Mouse (Mus musculus): ENCODE measurements around the gene Ralgds. TPM values are rescaled to one million over a fixed set of nuclear protein-coding genes. Genes with fewer than 3 reads are reported as not detected.
A peak's percentile ranks its signal among the peaks of the same experiment; 100 is the strongest.

Gene Ralgds
- polyA plus RNA-seq, 1 experiment from 2014 or later = 93.2 TPM

DNA sequence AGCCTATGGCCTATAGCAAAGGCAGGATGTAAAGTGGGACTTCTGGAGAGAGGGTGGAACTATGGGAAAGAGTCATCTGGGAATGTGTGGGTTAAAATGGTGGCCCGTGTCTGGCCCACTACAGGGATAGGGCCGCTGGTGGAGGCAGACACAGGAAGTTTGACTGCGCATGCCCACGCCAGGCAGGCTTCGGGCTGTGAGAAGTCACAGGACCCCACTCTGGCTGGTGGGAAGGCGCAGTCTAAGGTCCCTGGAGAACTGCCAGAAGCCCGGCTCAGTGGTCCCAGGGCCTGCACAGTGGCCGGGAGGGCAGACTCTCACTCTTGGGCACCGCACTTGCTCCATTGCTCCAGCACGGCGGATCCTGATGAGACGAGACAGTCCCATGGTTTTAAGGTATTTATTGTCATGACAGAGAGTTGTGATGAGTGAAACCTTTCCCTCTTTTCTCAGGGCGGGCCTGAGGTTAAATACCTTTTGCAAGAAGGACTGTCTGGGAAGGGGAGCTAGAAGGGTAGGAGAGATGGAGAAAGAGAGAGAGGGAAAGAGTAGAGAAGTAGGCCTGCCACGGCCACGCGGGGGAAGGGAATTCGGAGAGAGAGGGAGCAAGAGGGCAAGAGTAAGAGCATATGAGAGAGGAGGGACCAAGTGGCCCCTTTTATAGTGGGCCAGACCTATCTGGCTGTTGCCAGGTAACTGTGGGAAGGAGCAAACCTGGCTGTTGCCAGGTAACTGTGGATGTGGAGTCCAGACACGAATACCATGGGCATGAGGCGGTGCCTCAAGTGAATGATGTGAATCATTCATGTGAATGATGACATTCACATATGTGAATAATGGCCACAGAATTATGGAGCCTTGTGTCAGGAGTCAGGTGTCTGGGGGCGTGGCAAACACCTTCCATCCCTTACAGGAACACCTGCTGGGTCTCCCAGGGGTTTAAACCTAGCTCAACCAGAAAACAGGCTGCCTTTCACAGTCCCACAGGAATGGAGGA, 33.4 kb upstream of the Ralgds start:
- ATAC-seq (ENCODE audit: low FRiP score, low read depth) = no peak
- Histone ChIP-seq H3K4me3 (no peak overlapping the region), H3K27ac (replicated peaks) (no peak overlapping the region), H3K9ac (no peak overlapping the region), H3K4me2 (0 out of 2 replicates have a peak overlapping the region, but pooled peaks have one; percentile 19), H3K4me1 (replicated peaks) (no peaks in the 10 kb centered on the region), H3K27me3 (no peaks in the 10 kb centered on the region), H3K36me3 (no peaks in the 10 kb centered on the region), H3K9me3 (no peaks in the 10 kb centered on the region)
- 84% methylated on average over 20 of the region's 20 CpGs for WGBS

DNA sequence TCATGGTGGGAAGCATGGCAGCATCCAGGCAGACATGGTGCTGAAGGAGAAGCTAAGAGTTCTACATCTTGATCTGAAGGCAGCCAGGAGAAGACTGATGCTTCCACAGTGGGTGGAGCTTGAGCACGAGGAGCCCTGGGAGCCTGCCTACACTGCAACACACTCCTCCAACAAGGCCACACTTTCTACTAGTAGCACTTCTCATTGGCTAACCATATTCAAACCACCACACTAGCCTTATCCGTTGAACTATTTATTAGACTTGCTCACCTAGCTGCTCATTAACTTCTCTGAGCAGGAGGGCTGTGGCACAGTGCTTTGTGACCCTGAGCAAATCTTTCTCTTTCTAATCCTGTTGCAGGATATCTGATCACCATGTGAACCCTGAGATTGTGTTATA, 29.1 kb upstream of the Ralgds start:
- H3K9ac ChIP-seq = no peak overlapping the region
- H3K27ac ChIP-seq (replicated peaks) = no peak overlapping the region
- H3K27me3 ChIP-seq = no peaks in the 10 kb centered on the region
- no peak overlapping the region for H3K4me3 ChIP-seq
- no peaks in the 10 kb centered on the region for H3K4me1 ChIP-seq (replicated peaks)
- no peaks in the 10 kb centered on the region for H3K36me3 ChIP-seq
- WGBS = 78% methylated on average over 2 of the region's 2 CpGs
- no peaks in the 10 kb centered on the region for H3K9me3 ChIP-seq
- no peak overlapping the region for H3K4me2 ChIP-seq
- ATAC-seq (ENCODE audit: low FRiP score, low read depth) = no peak

DNA sequence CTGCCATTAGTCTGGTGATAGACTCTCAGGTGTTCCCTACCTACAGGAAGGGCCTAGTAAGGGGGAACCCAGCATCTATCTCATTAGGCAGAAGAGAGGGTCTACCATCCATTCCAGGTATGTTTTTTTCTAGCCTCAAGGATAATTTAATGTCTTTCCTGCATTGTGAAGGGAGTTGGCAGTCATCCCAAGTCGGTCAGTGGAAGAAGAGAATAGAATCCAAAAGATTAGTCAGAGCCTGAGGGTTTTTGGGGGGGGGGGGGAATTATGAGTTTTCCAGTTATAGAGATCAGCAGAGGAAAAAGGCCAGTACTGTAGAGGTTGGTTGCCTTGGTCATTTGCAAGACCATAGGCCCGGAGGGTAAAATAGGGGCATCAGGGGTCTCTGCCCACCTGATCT, 18.4 kb upstream of the Ralgds start:
- 94% methylated on average over 2 of the region's 2 CpGs for WGBS

DNA sequence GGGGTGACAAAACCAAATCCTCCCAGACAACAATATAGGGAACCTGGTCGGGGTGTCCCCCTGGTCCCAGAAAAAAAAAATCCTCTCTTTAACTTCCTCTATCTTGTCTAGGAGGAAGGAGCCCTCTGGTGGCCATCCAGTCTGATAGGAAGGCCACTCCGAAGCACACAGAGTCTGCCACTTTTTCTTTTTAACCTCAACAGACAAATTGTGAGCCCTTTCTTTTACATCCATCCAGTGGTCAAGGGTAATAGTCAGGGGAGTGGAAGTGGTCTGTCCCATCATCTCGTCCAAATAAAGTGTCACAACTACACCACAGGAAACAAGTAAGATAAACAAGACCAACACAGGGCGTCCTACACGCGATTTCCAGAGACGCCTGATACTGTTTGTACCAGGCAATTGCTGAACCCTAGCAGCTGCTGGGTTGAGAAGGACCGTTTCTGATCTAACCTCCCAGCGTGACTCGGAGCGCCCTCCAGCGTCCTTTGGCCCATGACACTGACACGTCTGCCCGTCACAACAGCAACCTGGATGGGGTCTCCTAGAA, 17.6 kb upstream of the Ralgds start:
- H3K36me3 ChIP-seq = no peaks in the 10 kb centered on the region
- no peak overlapping the region for H3K9ac ChIP-seq
- H3K27me3 ChIP-seq = no peaks in the 10 kb centered on the region
- ATAC-seq (ENCODE audit: low FRiP score, low read depth) = no peak
- no peaks in the 10 kb centered on the region for H3K4me1 ChIP-seq (replicated peaks)
- H3K4me2 ChIP-seq = no peak overlapping the region
- no peak overlapping the region for H3K4me3 ChIP-seq
- no peaks in the 10 kb centered on the region for H3K9me3 ChIP-seq
- 87% methylated on average over 14 of the region's 14 CpGs for WGBS
- no peak overlapping the region for H3K27ac ChIP-seq (replicated peaks)

More for the DNA sequence above, 18.4 kb upstream of the Ralgds start:
- H3K9ac ChIP-seq = no peak overlapping the region
- H3K9me3 ChIP-seq = no peaks in the 10 kb centered on the region
- no peak for ATAC-seq (ENCODE audit: low FRiP score, low read depth)
- H3K27me3 ChIP-seq = no peaks in the 10 kb centered on the region
- H3K4me3 ChIP-seq = no peak overlapping the region
- H3K27ac ChIP-seq (replicated peaks) = no peak overlapping the region
- H3K4me2 ChIP-seq = no peak overlapping the region
- H3K36me3 ChIP-seq = no peaks in the 10 kb centered on the region
- H3K4me1 ChIP-seq (replicated peaks) = no peaks in the 10 kb centered on the region

DNA sequence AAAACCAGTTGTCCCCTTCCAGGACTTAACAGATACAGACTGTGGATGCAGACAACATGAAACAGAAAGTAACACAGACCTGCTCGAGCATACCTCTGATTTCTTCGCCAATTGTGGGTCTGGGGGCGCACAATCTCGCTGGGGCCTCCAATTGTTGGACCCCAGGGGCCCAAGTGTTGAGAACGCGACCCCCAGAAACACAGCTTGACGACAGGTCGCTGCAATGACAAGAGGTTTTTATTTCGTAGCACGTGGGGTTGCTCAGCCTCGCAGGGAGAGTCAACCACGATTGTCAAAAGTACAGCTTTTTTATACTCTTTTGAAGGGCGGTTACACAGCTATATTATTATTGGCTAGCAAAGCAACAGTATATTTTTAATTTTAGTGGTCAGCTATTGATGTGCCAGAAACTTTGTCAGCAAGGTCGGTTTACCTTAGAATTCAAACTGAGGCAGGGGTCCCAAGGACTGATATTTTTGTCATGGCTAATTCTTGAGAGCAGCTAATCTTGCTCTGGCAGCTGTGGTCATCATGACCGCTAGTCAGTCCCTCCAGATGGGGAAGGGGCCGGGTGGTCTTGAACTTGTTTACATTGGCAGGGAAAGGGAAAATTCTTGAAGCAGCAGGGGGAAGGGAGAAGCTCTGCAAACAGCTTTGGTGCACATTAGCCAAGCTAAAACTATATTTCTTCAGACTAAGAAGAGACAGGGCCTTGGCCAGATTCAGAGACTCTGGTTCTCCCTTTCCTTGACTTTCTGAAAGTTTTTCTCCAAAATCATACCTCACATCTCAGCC, 16.9 kb upstream of the Ralgds start:
- H3K9me3 ChIP-seq = no peaks in the 10 kb centered on the region
- H3K4me1 ChIP-seq (replicated peaks) = no peaks in the 10 kb centered on the region
- WGBS = 81% methylated on average over 16 of the region's 16 CpGs
- H3K27me3 ChIP-seq = no peaks in the 10 kb centered on the region
- H3K4me2 ChIP-seq = no peak overlapping the region
- H3K9ac ChIP-seq = no peak overlapping the region
- no peaks in the 10 kb centered on the region for H3K36me3 ChIP-seq
- ATAC-seq (ENCODE audit: low FRiP score, low read depth) = no peak
- no peak overlapping the region for H3K27ac ChIP-seq (replicated peaks)
- H3K4me3 ChIP-seq = no peak overlapping the region

DNA sequence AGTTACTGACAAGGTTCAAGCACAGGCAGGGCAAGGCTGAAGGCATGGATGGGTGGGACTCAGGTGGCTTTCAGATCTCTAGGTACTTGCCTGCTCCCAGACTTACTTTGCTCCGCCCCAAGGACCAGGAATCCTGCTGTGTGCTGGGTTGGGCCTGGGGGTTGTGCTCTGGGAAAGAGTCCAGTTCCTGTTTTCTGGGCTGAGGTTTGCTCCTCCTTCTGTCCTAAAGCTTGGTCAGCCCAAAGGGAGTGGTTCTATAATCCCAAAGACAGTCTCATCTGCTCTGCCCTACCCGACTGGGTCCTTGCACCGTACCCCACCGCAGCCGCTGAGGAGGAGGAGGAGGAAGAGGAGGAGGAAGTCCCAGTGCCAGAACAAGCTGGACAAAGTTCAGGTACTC, 16.3 kb upstream of the Ralgds start, which contains the start of gene Gbgt1:
Gene Gbgt1 (plus strand): TSS at position 221 of the 400 bp plus-strand sequence.
- no peaks in the 10 kb centered on the region for H3K4me1 ChIP-seq (replicated peaks)
- no peaks in the 10 kb centered on the region for H3K27me3 ChIP-seq
- ATAC-seq (ENCODE audit: low FRiP score, low read depth) = no peak
- no peak within 1 kb of the TSS for H3K4me2 ChIP-seq
- no peak within 1 kb of the TSS for H3K9ac ChIP-seq
- H3K27ac ChIP-seq (replicated peaks) = no peak within 1 kb of the TSS
- no peak within 1 kb of the TSS for H3K4me3 ChIP-seq
- no peaks in the 10 kb centered on the region for H3K36me3 ChIP-seq
- H3K9me3 ChIP-seq = no peaks in the 10 kb centered on the region
- 79% methylated on average over 5 of the region's 5 CpGs for WGBS

DNA sequence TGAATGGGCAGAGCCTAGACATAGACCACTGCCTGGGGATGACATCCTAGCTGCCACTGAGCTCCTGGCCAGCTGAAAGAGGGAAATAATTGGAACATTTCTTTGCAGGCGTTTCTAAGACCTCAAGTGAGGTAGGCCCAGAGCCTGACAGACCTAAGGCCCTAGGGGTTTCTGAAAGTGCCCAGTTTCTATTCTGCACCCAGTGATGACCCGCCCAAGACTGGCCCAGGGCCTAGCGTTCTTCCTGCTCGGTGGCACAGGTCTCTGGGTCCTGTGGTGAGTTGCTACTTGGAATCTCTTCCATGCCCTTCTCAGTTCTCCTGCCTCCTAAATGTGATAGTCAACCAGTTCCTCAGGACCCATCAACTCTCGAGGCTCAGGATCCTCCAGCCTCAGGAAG, 15.4 kb upstream of the Ralgds start:
- no peak overlapping the region for H3K9ac ChIP-seq
- H3K4me3 ChIP-seq = no peak overlapping the region
- H3K36me3 ChIP-seq = no peaks in the 10 kb centered on the region
- no peak overlapping the region for H3K4me2 ChIP-seq
- H3K4me1 ChIP-seq (replicated peaks) = no peaks in the 10 kb centered on the region
- no peaks in the 10 kb centered on the region for H3K27me3 ChIP-seq
- no peaks in the 10 kb centered on the region for H3K9me3 ChIP-seq
- WGBS = 80% methylated on average over 5 of the region's 5 CpGs
- H3K27ac ChIP-seq (replicated peaks) = no peak overlapping the region
- ATAC-seq (ENCODE audit: low FRiP score, low read depth) = no peak

DNA sequence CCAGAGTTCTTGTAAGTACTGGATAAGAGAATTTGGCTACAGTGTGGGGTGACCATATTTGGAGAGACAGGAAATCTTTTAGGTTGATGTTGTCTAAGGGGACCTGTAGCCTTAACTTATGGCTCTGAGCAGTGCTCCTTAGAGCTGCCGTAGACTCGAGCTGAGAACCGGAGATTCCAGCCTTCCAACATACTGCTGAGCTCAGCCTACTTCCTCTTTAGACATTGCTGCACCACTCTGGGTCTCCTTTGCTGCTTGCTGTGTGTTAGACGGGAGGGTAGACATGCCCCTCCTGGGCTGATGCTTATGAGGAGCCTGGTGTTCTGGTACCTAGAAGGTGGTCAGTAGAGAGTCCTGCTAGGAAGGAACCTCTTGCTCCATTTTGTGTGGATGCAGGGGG, 14.5 kb upstream of the Ralgds start:
- ATAC-seq (ENCODE audit: low FRiP score, low read depth) = no peak
- H3K9me3 ChIP-seq = no peaks in the 10 kb centered on the region

DNA sequence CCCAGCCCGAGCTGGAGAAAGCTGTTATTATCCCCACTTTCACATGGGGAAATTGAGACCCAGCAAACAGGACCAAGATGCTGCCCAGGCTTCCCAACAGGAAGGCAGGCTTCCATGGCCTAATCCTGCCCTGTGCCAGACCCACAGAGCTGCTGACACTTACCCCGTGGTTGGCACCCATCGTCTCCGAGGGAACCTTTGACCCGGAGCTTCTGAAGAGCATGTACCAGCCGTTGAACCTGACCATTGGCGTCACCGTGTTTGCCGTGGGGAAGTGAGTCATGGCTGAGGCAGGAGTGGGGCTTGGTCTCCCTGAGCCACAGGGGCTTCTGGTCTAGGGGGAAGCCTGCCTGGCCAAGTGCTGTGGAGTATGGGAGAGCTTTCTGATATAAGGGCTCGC, 9.9 kb upstream of the Ralgds start:
- no peaks in the 10 kb centered on the region for H3K4me1 ChIP-seq (replicated peaks)
- no peak overlapping the region for H3K4me2 ChIP-seq
- no peaks in the 10 kb centered on the region for H3K36me3 ChIP-seq
- H3K27me3 ChIP-seq = no peaks in the 10 kb centered on the region
- H3K27ac ChIP-seq (replicated peaks) = no peak overlapping the region
- H3K9me3 ChIP-seq = no peaks in the 10 kb centered on the region
- ATAC-seq (ENCODE audit: low FRiP score, low read depth) = no peak
- 90% methylated on average over 10 of the region's 10 CpGs for WGBS
- no peak overlapping the region for H3K4me3 ChIP-seq
- no peak overlapping the region for H3K9ac ChIP-seq

More for the DNA sequence above, 14.5 kb upstream of the Ralgds start:
- Histone ChIP-seq H3K27me3 (no peaks in the 10 kb centered on the region), H3K36me3 (no peaks in the 10 kb centered on the region), H3K27ac (replicated peaks) (no peak overlapping the region), H3K4me2 (no peak overlapping the region), H3K4me1 (replicated peaks) (no peaks in the 10 kb centered on the region), H3K9ac (no peak overlapping the region), H3K4me3 (no peak overlapping the region)
- WGBS = 81% methylated on average over 4 of the region's 4 CpGs

DNA sequence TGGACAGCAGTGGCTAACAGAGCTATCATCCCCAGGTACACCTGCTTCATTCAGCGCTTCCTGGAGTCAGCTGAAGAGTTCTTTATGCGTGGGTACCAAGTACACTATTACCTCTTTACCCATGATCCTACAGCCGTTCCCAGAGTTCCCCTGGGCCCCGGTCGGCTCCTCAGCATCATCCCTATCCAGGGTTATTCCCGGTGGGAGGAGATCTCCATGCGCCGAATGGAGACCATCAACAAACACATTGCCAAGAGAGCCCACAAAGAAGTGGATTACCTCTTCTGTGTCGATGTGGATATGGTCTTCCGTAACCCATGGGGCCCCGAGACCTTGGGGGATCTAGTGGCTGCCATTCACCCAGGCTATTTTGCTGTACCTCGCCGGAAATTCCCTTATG, 8.2 kb upstream of the Ralgds start:
- Histone ChIP-seq H3K4me1 (replicated peaks) (no peaks in the 10 kb centered on the region), H3K9me3 (no peaks in the 10 kb centered on the region), H3K27me3 (no peaks in the 10 kb centered on the region), H3K4me2 (no peak overlapping the region), H3K4me3 (no peak overlapping the region), H3K9ac (no peak overlapping the region), H3K36me3 (no peaks in the 10 kb centered on the region), H3K27ac (replicated peaks) (no peak overlapping the region)
- 91% methylated on average over 13 of the region's 13 CpGs for WGBS
- ATAC-seq (ENCODE audit: low FRiP score, low read depth) = no peak

DNA sequence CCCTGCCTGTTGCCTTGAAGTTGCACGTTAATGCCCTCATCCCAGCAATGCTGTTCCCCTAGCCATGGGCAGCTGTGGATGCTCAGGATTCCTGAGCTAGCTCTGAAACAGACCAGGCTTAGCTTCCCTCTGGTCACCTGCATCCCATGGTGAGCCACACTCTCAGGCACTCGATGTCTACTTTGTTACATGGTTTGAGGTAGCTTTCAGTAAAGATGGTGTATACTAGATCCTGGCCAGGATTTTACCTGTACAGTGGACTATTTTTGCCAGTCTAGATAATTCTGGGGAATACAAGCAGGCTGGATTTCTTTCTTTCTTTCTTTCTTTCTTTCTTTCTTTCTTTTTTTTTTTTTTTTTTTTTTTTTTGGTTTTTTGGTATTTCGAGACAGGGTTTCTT, 7.1 kb upstream of the Ralgds start, which contains the start of gene Gm10134:
Gene Gm10134 (plus strand): TSS at position 301 of the 400 bp plus-strand sequence.
- no peak within 1 kb of the TSS for H3K4me2 ChIP-seq
- ATAC-seq (ENCODE audit: low FRiP score, low read depth) = no peak
- WGBS = 88% methylated on average over 3 of the region's 3 CpGs

DNA sequence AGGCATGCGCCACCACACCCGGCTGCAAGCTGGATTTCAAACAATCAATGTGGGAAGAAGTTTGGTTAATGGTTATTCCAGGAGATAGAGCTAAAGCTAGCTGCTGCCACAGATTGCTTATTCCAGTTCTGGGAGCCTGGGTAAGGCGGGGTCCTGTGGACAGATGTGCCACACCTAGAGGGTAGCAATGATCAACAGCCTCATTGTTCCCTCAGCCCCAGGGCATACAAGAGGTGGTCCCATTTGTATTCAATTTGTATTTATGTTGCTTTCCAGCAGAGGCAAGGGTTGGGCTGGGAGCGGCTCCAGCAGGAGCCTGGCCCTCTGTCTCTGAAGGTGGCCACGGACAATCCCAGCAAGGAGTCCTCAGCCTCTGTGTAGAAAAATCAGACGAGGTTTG, 6.6 kb upstream of the Ralgds start:
- no peak overlapping the region for H3K27ac ChIP-seq (replicated peaks)
- H3K9ac ChIP-seq = no peak overlapping the region
- no peaks in the 10 kb centered on the region for H3K9me3 ChIP-seq
- H3K36me3 ChIP-seq = no peaks in the 10 kb centered on the region
- WGBS = 81% methylated on average over 6 of the region's 6 CpGs
- no peak overlapping the region for H3K4me3 ChIP-seq
- ATAC-seq (ENCODE audit: low FRiP score, low read depth) = no peak
- H3K4me2 ChIP-seq = no peak overlapping the region
- H3K27me3 ChIP-seq = 0 out of 2 replicates have a peak, but pooled peaks cover 5% of the 10 kb centered on the region
- H3K4me1 ChIP-seq (replicated peaks) = no peaks in the 10 kb centered on the region

More for the DNA sequence above, 7.1 kb upstream of the Ralgds start, which contains the start of gene Gm10134:
- H3K9me3 ChIP-seq = no peaks in the 10 kb centered on the region
- H3K27ac ChIP-seq (replicated peaks) = no peak within 1 kb of the TSS
- H3K4me1 ChIP-seq (replicated peaks) = no peaks in the 10 kb centered on the region
- no peaks in the 10 kb centered on the region for H3K36me3 ChIP-seq
- H3K27me3 ChIP-seq = 0 out of 2 replicates have a peak, but pooled peaks cover 4% of the 10 kb centered on the region
- no peak within 1 kb of the TSS for H3K4me3 ChIP-seq
- no peak within 1 kb of the TSS for H3K9ac ChIP-seq
